Mouse (Mus musculus) midbrain, embryonic 11.5 days (tissue): ENCODE data around the gene Ep300. TPM values are rescaled to one million over a fixed set of nuclear protein-coding genes. Genes with fewer than 3 reads are reported as not detected.
A peak's percentile ranks its signal among the peaks of the same experiment; 100 is the strongest.

ENCODE experiments used
- ATAC-seq: fragments of 200-750 bp; cut with Nextera tagmentation; 2 replicates; pipeline ENCODE4 v1.8.0; 2017; ENCODE audit warnings: moderate TSS enrichment, moderate library complexity; ENCODE audit not compliant: low FRiP score
- DNase-seq: peaks from one replicate; pipeline ENCODE4 v3.0.0; 2015; ENCODE audit warnings: low spot score; ENCODE audit errors: missing footprints
- H3K27ac ChIP-seq: fragments of 300-500 bp; sonication (generic); 2 replicates; pipeline ENCODE4 v1.5.1; 2014; ENCODE audit warnings: low read depth, low read length
- H3K27me3 ChIP-seq: fragments of 300-500 bp; sonication (generic); 2 replicates; pipeline ENCODE4 v1.6.1; 2014; ENCODE audit warnings: mild to moderate bottlenecking, low read length, moderate library complexity, mixed read lengths; ENCODE audit not compliant: control insufficient read depth, insufficient read depth
- H3K36me3 ChIP-seq: fragments of 300-500 bp; sonication (generic); 2 replicates; pipeline ENCODE4 v1.6.1; 2014; ENCODE audit warnings: mild to moderate bottlenecking, low read length, moderate library complexity, mixed read lengths; ENCODE audit not compliant: control insufficient read depth, insufficient read depth
- H3K4me1 ChIP-seq: fragments of 300-500 bp; sonication (generic); 2 replicates; pipeline ENCODE4 v1.6.1; 2014; ENCODE audit warnings: low read length; ENCODE audit not compliant: control insufficient read depth, insufficient read depth
- H3K4me2 ChIP-seq: fragments of 300-500 bp; sonication (generic); 2 replicates; pipeline ENCODE4 v1.6.1; 2014; ENCODE audit warnings: mild to moderate bottlenecking, moderate library complexity
- H3K4me3 ChIP-seq: fragments of 300-500 bp; sonication (generic); 2 replicates; pipeline ENCODE4 v1.5.1; 2014; ENCODE audit warnings: low read depth, low read length
- H3K9ac ChIP-seq: fragments of 300-500 bp; sonication (generic); 2 replicates; pipeline ENCODE4 v1.6.1; 2014; ENCODE audit warnings: low read length
- H3K9me3 ChIP-seq: fragments of 300-500 bp; sonication (generic); 2 replicates; pipeline ENCODE4 v1.6.1; 2016; ENCODE audit warnings: low read length; ENCODE audit not compliant: control insufficient read depth
- WGBS: fragments of 180-500 bp; shearing (Covaris S2); extraction: QIAGEN DNeasy Blood & Tissue Kit; methylation state at CpG from one replicate; pipeline ENCODE4 v1.1.7; 2014; 5-methylcytosine and 5-hydroxymethylcytosine counted together
- polyA plus RNA-seq: library from polyadenylated mRNA; unstranded; fragments of >200 nt; fragmentation: Nextera tagmentation; extraction: Ambion mirVana; gene quantifications from 2 replicates; pipeline ENCODE4 v1.2.1, GENCODE M21; 2014

Gene Ep300
- polyA plus RNA-seq, 1 experiment from 2014 or later, result 23.7 TPM

- Histone ChIP-seq H3K4me2 (no peak overlapping the region), H3K9me3 (no peaks in the 10 kb centered on the region), H3K4me1 (no peaks in the 10 kb centered on the region), H3K36me3 (peaks cover 28% of the 10 kb centered on the region), H3K27ac (no peak overlapping the region), H3K4me3 (no peak overlapping the region), H3K27me3 (no peaks in the 10 kb centered on the region), H3K9ac (no peak overlapping the region)
- no peak for DNase-seq
- ATAC-seq, result no peak
- WGBS, result 96% methylated on average over 7 of the region's 7 CpGs
Observed at GRCm38 (mm10) chr15:81650636-81651035, 65.5 kb downstream of the Ep300 start.

- no peak overlapping the region for H3K27ac ChIP-seq
- H3K9ac ChIP-seq, result no peak overlapping the region
- no peak overlapping the region for H3K4me2 ChIP-seq
- peaks cover 7% of the 10 kb centered on the region for H3K4me1 ChIP-seq
- no peaks in the 10 kb centered on the region for H3K9me3 ChIP-seq
- no peak overlapping the region for H3K4me3 ChIP-seq
- DNase-seq (no peak), ATAC-seq (no peak)
- no peaks in the 10 kb centered on the region for H3K36me3 ChIP-seq
- no peaks in the 10 kb centered on the region for H3K27me3 ChIP-seq
- 89% methylated on average over 2 of the region's 2 CpGs for WGBS
Observed at GRCm38 (mm10) chr15:81661701-81662100, 76.5 kb downstream of the Ep300 start.

- Histone ChIP-seq H3K9ac (no peak overlapping the region), H3K36me3 (0 out of 2 replicates have a peak, but pooled peaks cover 2% of the 10 kb centered on the region), H3K9me3 (no peaks in the 10 kb centered on the region), H3K4me1 (peaks cover 7% of the 10 kb centered on the region), H3K4me3 (peak overlapping the region; percentile 86; the same call in 1 of the 2 replicates), H3K27ac (no peak overlapping the region), H3K27me3 (no peaks in the 10 kb centered on the region), H3K4me2 (peak overlapping the region; percentile 90; the same call in 1 of the 2 replicates)
- DNase-seq (no peak), ATAC-seq (peak; percentile 38; the same call in 1 of the 2 replicates)
- 65% methylated on average over 10 of the region's 10 CpGs for WGBS
Observed at GRCm38 (mm10) chr15:81663281-81663680, 78.1 kb downstream of the Ep300 start.

GRCm38 (mm10) chr15:81663697-81664561, 78.8 kb downstream of the Ep300 start, which contains the start of gene L3mbtl2:
Gene L3mbtl2 (plus strand): TSS chr15:81663889.
- DNase-seq (peak; percentile 98), ATAC-seq (peak; percentile 99)
- Histone ChIP-seq H3K9ac (peak within 1 kb of the TSS; percentile 73), H3K9me3 (no peaks in the 10 kb centered on the region), H3K27me3 (no peaks in the 10 kb centered on the region), H3K4me2 (peak within 1 kb of the TSS; percentile 90), H3K4me1 (peaks cover 7% of the 10 kb centered on the region), H3K4me3 (peak within 1 kb of the TSS; percentile 86), H3K36me3 (peaks cover 5% of the 10 kb centered on the region; the same call in 1 of the 2 replicates), H3K27ac (no peak within 1 kb of the TSS)
- 1% methylated on average over 55 of the region's 55 CpGs for WGBS

GRCm38 (mm10) chr15:81666957-81667356, 81.8 kb downstream of the Ep300 start:
- Histone ChIP-seq H3K27me3 (no peaks in the 10 kb centered on the region), H3K9me3 (no peaks in the 10 kb centered on the region), H3K27ac (no peak overlapping the region), H3K4me2 (no peak overlapping the region), H3K4me3 (no peak overlapping the region), H3K4me1 (peaks cover 7% of the 10 kb centered on the region), H3K36me3 (peaks cover 8% of the 10 kb centered on the region), H3K9ac (no peak overlapping the region)
- 89% methylated on average over 10 of the region's 10 CpGs for WGBS
- no peak for DNase-seq
- ATAC-seq, result no peak

- no peaks in the 10 kb centered on the region for H3K4me1 ChIP-seq
- no peak overlapping the region for H3K9ac ChIP-seq
- H3K27me3 ChIP-seq, result no peaks in the 10 kb centered on the region
- no peak overlapping the region for H3K4me3 ChIP-seq
- 86% methylated on average over 4 of the region's 4 CpGs for WGBS
- H3K4me2 ChIP-seq, result no peak overlapping the region
- ATAC-seq (no peak), DNase-seq (peak; percentile 93)
- H3K9me3 ChIP-seq, result no peaks in the 10 kb centered on the region
- H3K27ac ChIP-seq, result no peak overlapping the region
- peaks cover 8% of the 10 kb centered on the region for H3K36me3 ChIP-seq
Observed at GRCm38 (mm10) chr15:81670231-81670640, 85.1 kb downstream of the Ep300 start.

- H3K27ac ChIP-seq, result no peak overlapping the region
- WGBS, result 89% methylated on average over 3 of the region's 3 CpGs
- no peaks in the 10 kb centered on the region for H3K36me3 ChIP-seq
- ATAC-seq (no peak), DNase-seq (no peak)
- H3K9me3 ChIP-seq, result no peaks in the 10 kb centered on the region
- no peak overlapping the region for H3K9ac ChIP-seq
- H3K4me3 ChIP-seq, result no peak overlapping the region
- H3K4me1 ChIP-seq, result no peaks in the 10 kb centered on the region
- no peaks in the 10 kb centered on the region for H3K27me3 ChIP-seq
- no peak overlapping the region for H3K4me2 ChIP-seq
Observed at GRCm38 (mm10) chr15:81676637-81677036, 91.5 kb downstream of the Ep300 start.

GRCm38 (mm10) chr15:81680301-81680805, 95.2 kb downstream of the Ep300 start:
- 95% methylated on average over 4 of the region's 4 CpGs for WGBS
- no peak overlapping the region for H3K4me3 ChIP-seq

GRCm38 (mm10) chr15:81693366-81693966, 108.3 kb downstream of the Ep300 start:
- peak overlapping the region; percentile 98 for H3K4me2 ChIP-seq
- H3K9ac ChIP-seq, result peak overlapping the region; percentile 78
- H3K9me3 ChIP-seq, result no peaks in the 10 kb centered on the region
- 7% methylated on average over 41 of the region's 41 CpGs for WGBS
- peaks cover 35% of the 10 kb centered on the region for H3K27me3 ChIP-seq
- peaks cover 11% of the 10 kb centered on the region for H3K4me1 ChIP-seq
- no peak overlapping the region for H3K27ac ChIP-seq
- ATAC-seq (no peak), DNase-seq (no peak)
- no peaks in the 10 kb centered on the region for H3K36me3 ChIP-seq
- peak overlapping the region; percentile 51 for H3K4me3 ChIP-seq

More at GRCm38 (mm10) chr15:81680301-81680805, 95.2 kb downstream of the Ep300 start:
- Histone ChIP-seq H3K27ac (no peak overlapping the region), H3K9me3 (no peaks in the 10 kb centered on the region), H3K36me3 (no peaks in the 10 kb centered on the region; the same call in 1 of the 2 replicates), H3K27me3 (no peaks in the 10 kb centered on the region), H3K9ac (no peak overlapping the region), H3K4me1 (no peaks in the 10 kb centered on the region), H3K4me2 (no peak overlapping the region)
- DNase-seq (no peak), ATAC-seq (no peak)
